Mouse (Mus musculus): ENCODE data around the gene Olfr1168. TPM values are rescaled to one million over a fixed set of nuclear protein-coding genes. Genes with fewer than 3 reads are reported as not detected.
"Not testable (repeated sequence)": the region's sequence is repeated elsewhere in the genome, so short reads cannot be mapped to it uniquely, and the experiment has no call there.

The Olfr1168 gene
- polyA plus RNA-seq (2016; fragmentation: Nextera tagmentation; extraction: Ambion mirVana), result not detected in 2 replicates

- Histone ChIP-seq H3K27me3 (no peaks in the 10 kb centered on the region), H3K4me2 (no peak within 1 kb of the TSS), H3K9ac (replicated peaks) (no peak within 1 kb of the TSS), H3K4me3 (replicated peaks) (no peak within 1 kb of the TSS), H3K36me3 (no peaks in the 10 kb centered on the region), H3K9me3 (no peaks in the 10 kb centered on the region), H3K27ac (no peak within 1 kb of the TSS), H3K4me1 (replicated peaks) (no peaks in the 10 kb centered on the region)
- ATAC-seq (ENCODE audit: insufficient number of reproducible peaks, insufficient read depth, low FRiP score, low TSS enrichment, low read depth), result no peak
- 90% methylated on average over 2 of the region's 2 CpGs for WGBS
These were observed at the start of gene Olfr1168 for GRCm38 (mm10) chr2:88181580-88181979. TSS of gene Olfr1168 (plus strand) at chr2:88181880.

GRCm38 (mm10) chr2:88155093-88155492, 26.6 kb upstream of the Olfr1168 start, which contains the start of gene Olfr1167:
TSS of gene Olfr1167 (minus strand) at chr2:88155193.
- not testable (repeated sequence) for H3K36me3 ChIP-seq; ATAC-seq (ENCODE audit: insufficient number of reproducible peaks, insufficient read depth, low FRiP score, low TSS enrichment, low read depth); H3K9ac ChIP-seq (replicated peaks); H3K9me3 ChIP-seq; H3K4me1 ChIP-seq (replicated peaks); H3K27ac ChIP-seq; H3K27me3 ChIP-seq; H3K4me2 ChIP-seq; H3K4me3 ChIP-seq (replicated peaks)
- 90% methylated on average over 1 of the region's 1 CpGs for WGBS

GRCm38 (mm10) chr2:88220784-88221183, 39.1 kb downstream of the Olfr1168 start:
- WGBS, result 85% methylated on average over 1 of the region's 1 CpGs
- no peak for ATAC-seq (ENCODE audit: insufficient number of reproducible peaks, insufficient read depth, low FRiP score, low TSS enrichment, low read depth)
- Histone ChIP-seq H3K4me1 (replicated peaks) (no peaks in the 10 kb centered on the region), H3K9ac (replicated peaks) (no peak overlapping the region), H3K27me3 (no peaks in the 10 kb centered on the region), H3K4me3 (replicated peaks) (no peak overlapping the region), H3K36me3 (no peaks in the 10 kb centered on the region), H3K9me3 (no peaks in the 10 kb centered on the region), H3K4me2 (no peak overlapping the region), H3K27ac (no peak overlapping the region)

- Histone ChIP-seq H3K4me1 (replicated peaks) (no peaks in the 10 kb centered on the region), H3K36me3 (no peaks in the 10 kb centered on the region), H3K9ac (replicated peaks) (no peak within 1 kb of the TSS), H3K9me3 (no peaks in the 10 kb centered on the region), H3K27me3 (no peaks in the 10 kb centered on the region), H3K4me2 (no peak within 1 kb of the TSS), H3K4me3 (replicated peaks) (no peak within 1 kb of the TSS), H3K27ac (no peak within 1 kb of the TSS)
- no peak for ATAC-seq (ENCODE audit: insufficient number of reproducible peaks, insufficient read depth, low FRiP score, low TSS enrichment, low read depth)
- WGBS, result 86% methylated on average over 1 of the region's 1 CpGs
These were observed 46.6 kb downstream of the Olfr1168 start, which contains the start of gene Olfr1170 for GRCm38 (mm10) chr2:88228234-88228633. TSS of gene Olfr1170 (minus strand) at chr2:88228334.

Other genes starting within 250 kb of the Olfr1168 start
- not detected in 2 replicates for gene Olfr1155, start 236.7 kb upstream of the Olfr1168 start, polyA plus RNA-seq (2016; fragmentation: Nextera tagmentation; extraction: Ambion mirVana)
- gene Olfr1156, start 228.8 kb upstream of the Olfr1168 start, polyA plus RNA-seq (2016; fragmentation: Nextera tagmentation; extraction: Ambion mirVana), result not detected in 2 replicates
- not detected in 2 replicates for gene Olfr1157, start 213.6 kb upstream of the Olfr1168 start, polyA plus RNA-seq (2016; fragmentation: Nextera tagmentation; extraction: Ambion mirVana)
- gene Olfr74, start 207.2 kb upstream of the Olfr1168 start, polyA plus RNA-seq (2016; fragmentation: Nextera tagmentation; extraction: Ambion mirVana), result not detected in 2 replicates
- not detected in 2 replicates for gene Olfr1158, start 191.8 kb upstream of the Olfr1168 start, polyA plus RNA-seq (2016; fragmentation: Nextera tagmentation; extraction: Ambion mirVana)
- not detected in 2 replicates for gene Olfr1160, start 173.6 kb upstream of the Olfr1168 start, polyA plus RNA-seq (2016; fragmentation: Nextera tagmentation; extraction: Ambion mirVana)
- not detected in 2 replicates for gene Olfr1161, start 159.1 kb upstream of the Olfr1168 start, polyA plus RNA-seq (2016; fragmentation: Nextera tagmentation; extraction: Ambion mirVana)
- not detected in 2 replicates for gene Olfr73, start 144.2 kb upstream of the Olfr1168 start, polyA plus RNA-seq (2016; fragmentation: Nextera tagmentation; extraction: Ambion mirVana)
- not detected in 2 replicates for gene Olfr1162, start 130.8 kb upstream of the Olfr1168 start, polyA plus RNA-seq (2016; fragmentation: Nextera tagmentation; extraction: Ambion mirVana)
- gene Olfr1163, start 110.0 kb upstream of the Olfr1168 start, polyA plus RNA-seq (2016; fragmentation: Nextera tagmentation; extraction: Ambion mirVana), result not detected in 2 replicates
- gene Olfr1164, start 87.9 kb upstream of the Olfr1168 start, polyA plus RNA-seq (2016; fragmentation: Nextera tagmentation; extraction: Ambion mirVana), result not detected in 2 replicates
- gene Olfr1166, start 53.6 kb upstream of the Olfr1168 start, polyA plus RNA-seq (2016; fragmentation: Nextera tagmentation; extraction: Ambion mirVana), result not detected in 2 replicates
- not detected in 2 replicates for gene Olfr1167, start 26.7 kb upstream of the Olfr1168 start, polyA plus RNA-seq (2016; fragmentation: Nextera tagmentation; extraction: Ambion mirVana)
- gene Olfr1170, start 46.5 kb downstream of the Olfr1168 start, polyA plus RNA-seq (2016; fragmentation: Nextera tagmentation; extraction: Ambion mirVana), result not detected in 2 replicates
- gene Olfr1173, start 98.0 kb downstream of the Olfr1168 start, polyA plus RNA-seq (2016; fragmentation: Nextera tagmentation; extraction: Ambion mirVana), result not detected in 2 replicates
- gene Olfr1174-ps, start 133.3 kb downstream of the Olfr1168 start, polyA plus RNA-seq (2016; fragmentation: Nextera tagmentation; extraction: Ambion mirVana), result not detected in 2 replicates
- gene Olfr1175-ps, start 145.3 kb downstream of the Olfr1168 start, polyA plus RNA-seq (2016; fragmentation: Nextera tagmentation; extraction: Ambion mirVana), result not detected in 2 replicates
- gene Olfr1176, start 154.8 kb downstream of the Olfr1168 start, polyA plus RNA-seq (2016; fragmentation: Nextera tagmentation; extraction: Ambion mirVana), result not detected in 2 replicates
- not detected in 2 replicates for gene Olfr1177-ps, start 164.6 kb downstream of the Olfr1168 start, polyA plus RNA-seq (2016; fragmentation: Nextera tagmentation; extraction: Ambion mirVana)
- gene Olfr1178, start 205.2 kb downstream of the Olfr1168 start, polyA plus RNA-seq (2016; fragmentation: Nextera tagmentation; extraction: Ambion mirVana), result not detected in 2 replicates
- gene Olfr1179, start 224.6 kb downstream of the Olfr1168 start, polyA plus RNA-seq (2016; fragmentation: Nextera tagmentation; extraction: Ambion mirVana), result not detected in 2 replicates
- gene Olfr1180, start 237.3 kb downstream of the Olfr1168 start, polyA plus RNA-seq (2016; fragmentation: Nextera tagmentation; extraction: Ambion mirVana), result not detected in 2 replicates
- not detected in 2 replicates for gene Olfr1181, start 244.3 kb downstream of the Olfr1168 start, polyA plus RNA-seq (2016; fragmentation: Nextera tagmentation; extraction: Ambion mirVana)